Mouse (Mus musculus): ENCODE results near the gene Hmga1. TPM values are rescaled to one million over a fixed set of nuclear protein-coding genes. Genes with fewer than 3 reads are reported as not detected.

Gene Hmga1
- polyA plus RNA-seq, 1 experiment from 2014 or later, result 541 TPM

DNA sequence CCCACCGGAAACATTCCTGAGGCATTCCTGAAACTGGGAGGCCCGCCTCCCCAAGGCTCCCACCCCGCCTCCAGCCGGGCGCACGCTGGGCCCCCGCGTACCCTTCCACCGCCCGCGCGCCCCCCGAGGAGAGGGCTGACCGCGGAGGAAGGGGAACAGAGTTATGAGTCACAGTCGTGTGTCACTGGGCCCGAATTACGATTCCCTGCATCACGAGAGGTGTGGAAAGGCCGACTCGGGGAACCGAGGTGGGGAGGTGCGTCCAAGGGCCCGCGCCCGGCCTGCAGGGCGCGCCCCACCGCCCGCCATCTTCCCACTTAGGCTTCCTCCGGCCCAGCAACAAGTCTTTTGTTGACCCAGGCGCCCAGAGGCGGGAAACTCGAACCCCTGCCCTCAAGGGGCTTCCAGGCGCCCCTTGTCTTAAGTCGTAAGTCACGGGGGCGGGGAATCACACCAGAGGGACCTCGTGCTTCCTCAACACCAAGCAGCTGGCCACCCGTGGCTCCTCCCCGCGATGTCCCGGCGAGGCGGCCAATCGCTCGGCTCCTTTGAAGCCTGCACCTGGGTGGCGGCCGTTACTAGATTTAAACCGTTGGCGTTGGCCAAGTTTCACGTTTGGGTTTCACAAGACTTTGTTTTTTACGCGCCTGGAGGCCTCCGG, 655 bp upstream of the Hmga1 start:
- Histone ChIP-seq H3K4me3 (peak overlapping the region; percentile 97), H3K27ac (peak overlapping the region; percentile 99), H3K4me1 (replicated peaks) (peaks cover 74% of the 10 kb centered on the region), H3K36me3 (peaks cover 12% of the 10 kb centered on the region), H3K9me3 (no peaks in the 10 kb centered on the region), H3K27me3 (ENCODE audit: insufficient read depth, poor library complexity, severe bottlenecking) (no peaks in the 10 kb centered on the region)
- peak; percentile 88 for DNase-seq (ENCODE audit: low spot score)
- WGBS, result under 1% methylated on average over 55 of the region's 55 CpGs

DNA sequence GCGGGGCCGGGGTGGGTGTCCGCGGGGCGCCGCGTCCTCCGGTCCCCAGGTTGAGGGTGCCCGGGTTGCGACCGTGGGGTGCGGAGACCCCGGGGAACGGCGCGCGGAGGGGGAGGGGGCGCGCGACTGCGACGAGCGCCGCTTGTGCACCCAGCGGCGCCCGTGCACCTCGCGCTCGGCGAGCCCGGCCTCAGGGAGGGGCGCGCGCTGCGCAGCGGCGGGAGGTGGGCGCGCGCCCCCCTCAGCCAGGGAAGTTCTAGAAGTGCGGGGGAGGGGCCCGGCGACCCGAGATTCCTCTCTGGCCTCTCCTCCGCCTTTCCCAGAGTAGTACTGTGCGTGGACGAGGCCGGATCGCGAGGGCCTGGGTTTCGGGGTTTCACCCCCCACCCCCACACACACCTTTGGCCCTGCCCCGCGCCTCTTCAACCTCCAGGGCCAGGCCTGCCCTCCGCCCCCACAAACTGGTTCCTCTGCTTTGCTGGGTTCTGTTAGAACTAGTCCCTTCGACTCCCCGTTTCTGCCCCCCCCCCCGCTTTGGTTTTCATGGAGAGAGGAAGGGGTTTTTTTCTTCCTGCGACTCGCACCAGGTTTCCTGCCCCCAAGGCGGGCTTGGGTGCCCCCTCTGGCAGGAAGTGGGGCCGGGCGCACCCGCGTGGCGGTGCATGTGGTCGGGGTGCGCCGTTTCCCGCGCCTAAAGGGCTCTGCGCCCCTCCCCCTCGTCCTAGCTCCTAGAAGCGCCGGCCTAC, 1.1 kb downstream of the Hmga1 start:
- Histone ChIP-seq H3K27me3 (ENCODE audit: insufficient read depth, poor library complexity, severe bottlenecking) (no peaks in the 10 kb centered on the region), H3K27ac (peak overlapping the region; percentile 99), H3K4me1 (replicated peaks) (peaks cover 90% of the 10 kb centered on the region), H3K4me3 (peak overlapping the region; percentile 97), H3K9me3 (no peaks in the 10 kb centered on the region), H3K36me3 (peaks cover 29% of the 10 kb centered on the region)
- under 1% methylated on average over 74 of the region's 75 CpGs for WGBS
- DNase-seq (ENCODE audit: low spot score), result peak; percentile 74

DNA sequence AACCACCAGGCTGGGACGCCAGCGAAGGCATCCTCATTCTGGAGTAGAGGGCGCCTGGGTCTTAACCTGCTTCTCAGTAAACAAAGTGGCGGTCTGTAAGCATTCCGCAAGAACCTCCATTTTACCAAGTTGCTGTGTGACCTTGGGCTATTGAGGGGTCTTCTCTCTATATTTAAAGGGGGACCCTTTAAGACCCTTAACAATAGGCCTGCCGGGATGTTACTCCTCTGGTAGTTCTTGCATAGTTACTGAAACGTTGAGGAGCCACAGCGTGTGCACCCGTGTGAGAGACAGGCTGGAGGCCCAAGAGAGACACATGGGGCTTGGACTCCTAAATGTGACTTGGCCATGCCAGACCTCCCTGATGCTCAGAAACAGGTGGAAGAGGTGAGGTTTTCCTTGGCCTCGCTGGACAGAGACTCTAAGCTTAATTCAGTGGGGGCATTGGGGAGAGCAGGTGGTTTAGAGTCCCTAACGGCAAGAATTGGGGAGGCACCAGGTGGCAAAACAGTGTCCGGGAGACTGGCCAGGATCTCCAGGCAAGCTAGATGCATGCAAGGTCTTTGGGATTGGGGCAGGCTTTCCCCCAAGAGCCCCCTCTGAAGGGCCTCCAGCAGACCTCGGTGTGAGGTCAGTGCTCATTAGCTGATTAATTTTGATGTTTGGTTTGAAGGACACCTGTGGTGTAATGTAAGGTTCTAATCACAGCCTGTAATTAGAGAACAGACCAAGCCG, 1.8 kb downstream of the Hmga1 start:
- peak overlapping the region; percentile 99 for H3K27ac ChIP-seq
- peak; percentile 34 for DNase-seq (ENCODE audit: low spot score)
- peak overlapping the region; percentile 97 for H3K4me3 ChIP-seq
- H3K27me3 ChIP-seq (ENCODE audit: insufficient read depth, poor library complexity, severe bottlenecking), result no peaks in the 10 kb centered on the region
- H3K4me1 ChIP-seq (replicated peaks), result peaks cover 83% of the 10 kb centered on the region
- WGBS, result 2% methylated on average over 14 of the region's 14 CpGs
- no peaks in the 10 kb centered on the region for H3K9me3 ChIP-seq
- peaks cover 30% of the 10 kb centered on the region for H3K36me3 ChIP-seq

DNA sequence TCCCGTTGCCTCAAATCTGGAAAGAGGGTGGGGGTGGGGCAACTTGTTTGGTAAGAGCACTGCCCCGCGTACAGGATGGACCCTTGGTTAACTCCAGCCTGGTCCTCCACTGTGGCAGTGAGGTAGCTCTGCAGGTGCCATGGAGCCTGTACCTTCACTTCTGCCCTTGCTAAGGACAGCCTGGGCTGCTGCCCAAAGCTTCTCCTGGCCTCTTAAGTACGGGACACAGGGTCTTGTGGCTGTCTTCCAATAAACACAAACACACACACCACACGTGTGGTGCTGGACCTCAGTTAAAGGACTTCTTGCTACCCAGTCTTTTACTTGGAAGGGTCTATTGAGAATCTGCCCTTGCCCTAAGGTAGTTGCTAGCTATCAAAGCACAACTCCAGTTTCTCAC, 2.5 kb downstream of the Hmga1 start:
- DNase-seq (ENCODE audit: low spot score), result no peak
- Histone ChIP-seq H3K9me3 (no peaks in the 10 kb centered on the region), H3K27ac (peak overlapping the region; percentile 99), H3K4me3 (peak overlapping the region; percentile 97), H3K36me3 (peaks cover 34% of the 10 kb centered on the region), H3K27me3 (ENCODE audit: insufficient read depth, poor library complexity, severe bottlenecking) (no peaks in the 10 kb centered on the region), H3K4me1 (replicated peaks) (peaks cover 84% of the 10 kb centered on the region)
- WGBS, result 9% methylated on average over 5 of the region's 5 CpGs

DNA sequence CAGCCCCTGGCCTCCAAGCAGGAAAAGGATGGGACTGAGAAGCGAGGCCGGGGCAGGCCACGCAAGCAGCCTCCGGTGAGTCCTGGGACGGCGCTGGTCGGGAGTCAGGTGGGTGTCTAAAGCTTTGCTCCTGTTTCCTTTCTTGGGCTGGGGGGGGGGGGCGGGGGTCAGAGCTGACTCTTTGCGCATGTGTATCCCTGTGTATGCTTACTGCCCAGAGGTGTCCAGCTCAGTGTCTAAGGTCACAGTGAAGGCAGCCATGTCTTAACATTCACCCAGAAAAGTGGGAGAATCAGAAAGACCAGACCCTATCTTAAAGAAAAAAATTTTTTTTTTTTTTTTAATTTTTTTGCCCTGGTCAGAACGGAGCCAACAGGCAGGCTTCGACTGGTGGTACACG, 3.3 kb downstream of the Hmga1 start:
- H3K4me3 ChIP-seq, result peak overlapping the region; percentile 97; the same call in 1 of the 2 replicates
- H3K27ac ChIP-seq, result no peak overlapping the region
- no peaks in the 10 kb centered on the region for H3K9me3 ChIP-seq
- H3K4me1 ChIP-seq (replicated peaks), result peaks cover 84% of the 10 kb centered on the region
- no peak for DNase-seq (ENCODE audit: low spot score)
- no peaks in the 10 kb centered on the region for H3K27me3 ChIP-seq (ENCODE audit: insufficient read depth, poor library complexity, severe bottlenecking)
- 71% methylated on average over 12 of the region's 12 CpGs for WGBS
- peaks cover 41% of the 10 kb centered on the region for H3K36me3 ChIP-seq

DNA sequence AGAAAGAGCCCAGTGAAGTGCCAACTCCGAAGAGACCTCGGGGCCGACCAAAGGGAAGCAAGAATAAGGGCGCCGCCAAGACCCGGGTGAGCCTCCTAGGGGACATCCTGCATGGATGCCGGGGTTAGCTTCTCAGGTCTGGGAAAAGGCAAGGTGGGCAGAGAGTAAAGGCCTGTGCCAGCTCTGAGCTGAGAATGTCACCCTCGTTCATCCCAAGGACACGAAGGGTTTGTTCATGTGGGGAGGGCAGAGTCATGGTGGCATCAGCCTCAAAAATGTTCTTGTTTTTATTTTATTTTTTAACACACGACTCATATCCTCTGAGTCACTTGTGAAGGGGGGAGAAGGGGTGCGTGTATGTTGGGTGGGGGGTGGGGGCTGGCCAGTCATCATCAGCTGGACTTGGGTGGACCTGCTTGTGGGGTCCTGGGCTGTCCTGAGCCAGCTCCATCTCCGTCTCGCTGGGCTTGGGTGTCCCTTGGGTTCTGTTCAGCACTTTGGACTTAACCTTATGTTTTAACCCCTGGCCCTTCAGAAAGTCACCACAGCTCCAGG, 4.7 kb downstream of the Hmga1 start:
- 88% methylated on average over 13 of the region's 13 CpGs for WGBS
- peaks cover 41% of the 10 kb centered on the region for H3K36me3 ChIP-seq
- H3K27ac ChIP-seq, result no peak overlapping the region
- H3K4me3 ChIP-seq, result no peak overlapping the region
- DNase-seq (ENCODE audit: low spot score), result no peak
- H3K4me1 ChIP-seq (replicated peaks), result peaks cover 84% of the 10 kb centered on the region
- H3K9me3 ChIP-seq, result no peaks in the 10 kb centered on the region
- no peaks in the 10 kb centered on the region for H3K27me3 ChIP-seq (ENCODE audit: insufficient read depth, poor library complexity, severe bottlenecking)

DNA sequence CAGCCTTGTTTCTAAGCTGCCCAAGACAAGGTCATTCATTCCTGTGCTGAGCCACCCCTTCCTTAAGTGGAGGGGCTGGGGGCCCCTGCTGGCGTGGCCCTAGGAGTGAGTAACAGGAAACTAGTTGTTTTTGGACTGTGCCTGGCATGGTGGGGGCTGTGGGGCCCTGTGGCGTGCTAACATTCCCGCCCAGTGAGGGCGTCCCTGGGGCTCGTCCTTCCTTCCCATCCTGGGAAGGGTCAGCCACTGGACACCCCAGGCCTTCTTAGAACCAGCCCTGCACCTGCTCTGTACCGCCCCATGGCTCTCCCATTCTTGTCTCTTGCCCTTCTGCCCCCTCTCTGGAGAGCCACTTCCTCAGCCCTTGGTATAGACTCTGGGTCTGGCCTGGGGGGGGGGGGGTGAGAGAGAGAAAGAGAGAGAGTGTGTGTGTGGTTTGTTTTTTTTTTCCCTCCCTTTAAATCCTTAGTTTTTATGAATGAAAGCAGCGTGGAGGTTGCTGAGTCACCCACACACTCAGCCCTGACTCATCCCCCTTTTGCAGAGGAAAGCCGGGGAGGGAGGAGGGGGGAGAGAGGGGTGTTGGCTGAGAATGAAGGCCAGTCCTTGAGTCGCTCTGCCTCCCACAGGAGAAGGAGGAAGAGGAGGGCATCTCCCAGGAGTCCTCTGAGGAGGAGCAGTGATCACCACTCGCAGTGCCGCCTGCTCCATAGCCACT, 5.7 kb downstream of the Hmga1 start:
- peaks cover 86% of the 10 kb centered on the region for H3K4me1 ChIP-seq (replicated peaks)
- peak overlapping the region; percentile 20; the same call in 1 of the 2 replicates for H3K4me3 ChIP-seq
- H3K36me3 ChIP-seq, result peaks cover 41% of the 10 kb centered on the region
- H3K27ac ChIP-seq, result peak overlapping the region; percentile 25; the same call in 1 of the 2 replicates
- WGBS, result 65% methylated on average over 11 of the region's 11 CpGs
- no peaks in the 10 kb centered on the region for H3K27me3 ChIP-seq (ENCODE audit: insufficient read depth, poor library complexity, severe bottlenecking)
- H3K9me3 ChIP-seq, result no peaks in the 10 kb centered on the region
- DNase-seq (ENCODE audit: low spot score), result no peak

DNA sequence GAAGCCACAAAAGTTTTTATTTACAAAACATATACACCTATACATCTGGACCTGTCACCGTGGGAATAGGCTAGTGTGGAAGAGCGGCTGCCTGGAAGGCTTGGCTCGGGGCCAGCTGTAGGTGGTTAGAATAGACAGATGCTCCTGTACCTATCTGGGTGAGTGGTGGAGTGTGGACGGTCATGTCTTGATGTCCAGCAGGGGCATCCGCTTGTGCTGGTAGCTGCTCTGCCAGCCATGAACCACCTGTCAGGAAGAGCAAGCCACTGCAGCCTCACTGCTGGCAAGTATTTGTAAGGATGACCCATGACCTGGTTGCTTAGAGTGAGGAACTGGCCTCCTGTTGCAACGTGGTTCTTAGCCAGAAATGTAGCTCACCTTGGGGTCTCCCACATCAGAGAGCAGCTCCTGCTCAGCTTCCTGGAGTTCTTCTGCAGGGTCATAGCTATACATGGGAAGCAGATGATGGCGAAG, 7.5 kb downstream of the Hmga1 start:
- 52% methylated on average over 7 of the region's 7 CpGs for WGBS
- H3K4me3 ChIP-seq, result peak overlapping the region; percentile 71; the same call in 1 of the 2 replicates
- H3K9me3 ChIP-seq, result no peaks in the 10 kb centered on the region
- no peak for DNase-seq (ENCODE audit: low spot score)
- peaks cover 41% of the 10 kb centered on the region for H3K36me3 ChIP-seq
- no peaks in the 10 kb centered on the region for H3K27me3 ChIP-seq (ENCODE audit: insufficient read depth, poor library complexity, severe bottlenecking)
- H3K27ac ChIP-seq, result peak overlapping the region; percentile 40; the same call in 1 of the 2 replicates
- peaks cover 71% of the 10 kb centered on the region for H3K4me1 ChIP-seq (replicated peaks)

DNA sequence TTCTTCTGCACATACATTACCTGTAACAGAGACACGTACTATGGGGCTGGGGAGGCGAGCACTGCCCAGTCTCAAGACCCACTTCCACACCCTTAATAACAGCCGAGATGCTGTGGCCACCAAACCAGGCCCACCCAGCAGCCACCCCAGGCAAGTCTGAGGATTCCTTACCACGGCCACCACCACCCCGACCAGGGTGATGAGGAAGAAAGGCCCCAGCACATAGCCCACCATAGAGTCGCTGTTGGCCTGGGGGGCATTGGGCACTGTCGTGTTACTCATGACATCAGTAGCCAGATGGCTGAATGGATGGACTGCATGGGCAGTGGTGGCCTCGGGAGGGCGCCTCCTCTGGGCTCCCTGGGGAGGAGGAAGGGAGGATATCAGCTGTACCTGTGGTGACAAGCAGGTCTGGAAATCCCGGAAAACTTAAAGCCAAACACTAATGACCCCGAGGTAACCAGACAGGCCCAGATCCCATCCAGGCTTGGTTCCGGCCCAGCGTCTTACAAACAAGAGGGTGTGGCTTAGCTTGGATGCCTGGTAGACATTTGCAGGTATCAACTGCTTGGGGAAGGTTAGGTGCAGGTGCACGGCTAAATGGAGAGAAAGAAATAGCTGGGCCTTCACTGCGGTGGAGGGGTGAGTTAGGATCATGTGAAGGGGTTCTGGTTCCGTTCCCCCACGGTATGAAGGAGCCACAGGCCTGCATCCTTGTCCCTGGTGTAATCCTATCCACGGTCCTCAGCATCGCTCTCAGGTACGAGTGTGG, 8.3 kb downstream of the Hmga1 start:
- Histone ChIP-seq H3K4me1 (replicated peaks) (peaks cover 63% of the 10 kb centered on the region), H3K36me3 (peaks cover 41% of the 10 kb centered on the region), H3K9me3 (no peaks in the 10 kb centered on the region), H3K27me3 (ENCODE audit: insufficient read depth, poor library complexity, severe bottlenecking) (no peaks in the 10 kb centered on the region), H3K27ac (peak overlapping the region; percentile 86), H3K4me3 (peak overlapping the region; percentile 71)
- peak; percentile 58 for DNase-seq (ENCODE audit: low spot score)
- 9% methylated on average over 20 of the region's 20 CpGs for WGBS

DNA sequence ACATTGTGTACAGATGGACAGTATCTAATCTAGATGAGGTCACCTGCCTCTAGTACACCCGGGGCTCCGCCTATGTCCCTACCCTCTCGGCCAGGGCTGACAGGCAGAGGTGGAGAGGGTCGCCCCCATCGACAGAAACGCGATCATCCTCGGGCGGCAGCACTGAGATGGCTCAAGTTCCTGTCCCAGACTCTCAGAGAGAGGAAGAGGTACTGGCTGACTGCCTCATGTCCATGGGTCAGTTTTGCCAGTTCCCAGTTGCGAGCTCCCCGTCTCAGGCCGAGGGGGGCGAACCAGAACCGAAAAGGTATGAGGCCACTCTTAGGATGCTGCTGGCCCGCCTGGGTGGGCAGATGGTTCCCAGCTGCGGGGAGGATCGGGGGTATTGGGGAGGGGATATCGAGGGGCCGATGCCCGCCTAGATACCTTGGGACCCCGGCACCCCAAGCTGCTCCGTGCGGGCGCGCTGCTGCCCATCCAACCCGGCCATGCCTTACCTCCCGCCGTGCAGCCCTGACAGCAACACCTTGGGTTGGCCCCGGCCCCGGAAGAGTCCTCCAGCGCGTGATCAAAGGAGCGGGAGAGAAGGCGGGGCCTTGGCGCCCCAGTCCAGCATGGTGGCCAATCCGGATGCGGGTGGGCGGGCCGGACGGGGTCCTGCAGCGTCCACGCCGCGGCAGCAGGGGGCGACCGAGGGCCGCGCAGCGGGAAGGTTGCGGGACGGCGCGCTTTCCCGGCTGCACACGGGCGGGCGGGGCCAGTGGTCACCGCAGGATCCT, 9.1 kb downstream of the Hmga1 start, which contains the start of gene AI413582:
Gene AI413582 (minus strand): TSS at position 594 of the 779 bp plus-strand sequence.
- WGBS, result under 1% methylated on average over 58 of the region's 58 CpGs

DNA sequence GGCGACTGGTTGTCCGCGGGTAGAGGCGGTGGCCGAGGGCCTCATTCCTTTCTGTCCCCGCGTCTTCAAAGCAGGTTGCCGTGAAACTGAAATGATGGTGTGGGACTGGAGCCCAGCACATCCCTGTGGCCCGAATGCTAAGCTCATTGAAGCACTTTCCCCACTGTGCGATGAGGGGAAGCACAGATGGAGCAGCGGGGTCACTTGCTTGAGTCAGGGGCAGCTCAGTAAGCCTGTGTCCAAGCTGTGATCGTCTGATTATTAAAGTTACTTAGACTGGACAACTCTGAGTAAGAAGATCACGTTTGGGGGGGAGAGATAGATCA, 9.6 kb downstream of the Hmga1 start:
- no peaks in the 10 kb centered on the region for H3K9me3 ChIP-seq
- H3K27ac ChIP-seq, result peak overlapping the region; percentile 86
- peaks cover 50% of the 10 kb centered on the region for H3K4me1 ChIP-seq (replicated peaks)
- under 1% methylated on average over 13 of the region's 13 CpGs for WGBS
- DNase-seq (ENCODE audit: low spot score), result no peak
- peaks cover 30% of the 10 kb centered on the region for H3K36me3 ChIP-seq
- peak overlapping the region; percentile 71 for H3K4me3 ChIP-seq
- H3K27me3 ChIP-seq (ENCODE audit: insufficient read depth, poor library complexity, severe bottlenecking), result no peaks in the 10 kb centered on the region

More for the DNA sequence above, 9.1 kb downstream of the Hmga1 start, which contains the start of gene AI413582:
- DNase-seq (ENCODE audit: low spot score), result peak; percentile 98
- H3K27ac ChIP-seq, result peak within 1 kb of the TSS; percentile 86
- H3K9me3 ChIP-seq, result no peaks in the 10 kb centered on the region
- no peaks in the 10 kb centered on the region for H3K27me3 ChIP-seq (ENCODE audit: insufficient read depth, poor library complexity, severe bottlenecking)
- peaks cover 55% of the 10 kb centered on the region for H3K4me1 ChIP-seq (replicated peaks)
- H3K36me3 ChIP-seq, result peaks cover 35% of the 10 kb centered on the region
- H3K4me3 ChIP-seq, result peak within 1 kb of the TSS; percentile 71
